Mouse (Mus musculus) G1E (cell line): ENCODE results near the gene Chn2.

Experiments
- CTCF ChIP-seq: IDR thresholded peaks from 2 replicates; pipeline ENCODE4 v1.5.1; 2012; ENCODE audit warnings: low read depth, low read length, inconsistent platforms, mixed read lengths
- GATA1 ChIP-seq: IDR thresholded peaks from 2 replicates; pipeline ENCODE4 v1.6.1; 2012; ENCODE audit warnings: borderline replicate concordance, low read length, inconsistent platforms, mixed read lengths

GRCm38 (mm10) chr6:54161246-54161645 is 121.9 kb downstream of the Chn2 start:
- TF ChIP-seq CTCF: no peak
- TF ChIP-seq GATA1: no peak
